In genomic region chr12:75772424-75773034, GRCm38 (mm10) we compare ENCODE assay signal across 8 mouse cellular contexts. TPM values are rescaled to one million over a fixed set of nuclear protein-coding genes. Genes with fewer than 3 reads are reported as not detected.
DNase-seq lines count a peak whose midpoint lies in the region; ATAC-seq lines count a peak whose summit lies in the region.

No protein-coding gene starts in this region.

- H3K36me3 ChIP-seq in intestine, embryonic 15.5 days = no peaks in the 10 kb centered on the region

- WGBS in intestine, embryonic 15.5 days = 20% methylated on average over 3 of the region's 3 CpGs

- H3K9ac ChIP-seq in intestine, embryonic 15.5 days = no peak overlapping the region

- H3K4me1 ChIP-seq in intestine, embryonic 15.5 days (replicated peaks) = no peaks in the 10 kb centered on the region

- ATAC-seq in intestine, embryonic 15.5 days = 0 out of 2 replicates have a peak, but pooled peaks have one; percentile 45
- ATAC-seq in erythroblast, adult 5-6 weeks (replicated peaks; ENCODE audit: low FRiP score, poor library complexity, severe bottlenecking) = no peak

- H3K27me3 ChIP-seq in intestine, embryonic 15.5 days (replicated peaks) = no peaks in the 10 kb centered on the region

- 0 out of 2 replicates have a peak, but pooled peaks cover 6% of the 10 kb centered on the region for H3K9me3 ChIP-seq in intestine, embryonic 15.5 days

- H3K27ac ChIP-seq in intestine, embryonic 15.5 days = no peak overlapping the region

- no peak overlapping the region for H3K4me3 ChIP-seq in intestine, embryonic 15.5 days (replicated peaks)

- peak; percentile 30 for DNase-seq in 3134 (ENCODE audit: extremely low read depth, insufficient read length, low spot score)
- peak; percentile 78 for DNase-seq in 3T3-L1 (ENCODE audit: low read depth, low spot score)
- peak; percentile 65 for DNase-seq in adrenal gland, adult 2 months
- peak; percentile 59 for DNase-seq in embryo, embryonic 11 days
- DNase-seq in lung, adult 18-20 months = peak; percentile 48 to 58
- peak; percentile 11 for DNase-seq in right cerebral cortex, postnatal 25 days

- H3K4me2 ChIP-seq in intestine, embryonic 15.5 days (replicated peaks) = no peak overlapping the region

RNA-seq across cellular contexts. Expression of gene Sgpp1, which starts 37.0 kb away (rescaled TPM):
- 100 to 1,000 TPM; 141 to 178 TPM for total RNA-seq in adrenal gland, adult 2 months (2021)
- 143 and 152 TPM in 2 replicates for polyA plus RNA-seq in adrenal gland, adult 2 months (2012; rRNA removed)
- 16.2 and 16.3 TPM in 2 replicates for polyA plus RNA-seq in intestine, embryonic 15.5 days (2015; fragmentation: Nextera tagmentation; extraction: Ambion mirVana)
- 44.0 and 44.1 TPM in 2 replicates for total RNA-seq in erythroblast, adult 5-6 weeks (2015; ENCODE audit: low replicate concordance)
- 26.3 and 31.6 TPM in 2 replicates for total RNA-seq in erythroblast, adult 5-6 weeks (2017; ENCODE audit: low replicate concordance)

RNA-seq across cellular contexts. Expression of gene Syne2, which starts 45.4 kb away (rescaled TPM):
- total RNA-seq in adrenal gland, adult 2 months (2021) = 10 to 100 TPM; 44.3 to 45.1 TPM
- polyA plus RNA-seq in adrenal gland, adult 2 months (2012; rRNA removed) = 19.1 and 19.5 TPM in 2 replicates
- polyA plus RNA-seq in intestine, embryonic 15.5 days (2015; fragmentation: Nextera tagmentation; extraction: Ambion mirVana) = 35.7 and 37.6 TPM in 2 replicates
- 10.8 and 11.1 TPM in 2 replicates for total RNA-seq in erythroblast, adult 5-6 weeks (2015; ENCODE audit: low replicate concordance)
- total RNA-seq in erythroblast, adult 5-6 weeks (2017; ENCODE audit: low replicate concordance) = 6.8 and 8.5 TPM in 2 replicates

Comparison
In these comparisons a context has a peak if more than half of its experiments do, and no peak if none do; other contexts are left out.
1. DNase-seq: peak in every context shown above with its lines; median percentile 78 in 3T3-L1; 65 in adrenal gland, adult 2 months; 59 in embryo, embryonic 11 days; 53 in lung, adult 18-20 months; 30 in 3134; 11 in right cerebral cortex, postnatal 25 days.